Comparison of ENCODE assay signal across 12 mouse cellular contexts in genomic region chr17:67569865-67570264, GRCm38 (mm10).
"Had no signal": no experiment of that assay in that cellular context is flagged by ENCODE, and none has a peak within 500 bp of the region (broad histone marks: within the 10 kb centered on the region; RNA-seq: fewer than 3 reads in every experiment).

No protein-coding gene starts in this region.

- H3K9me3 ChIP-seq: intestine, embryonic 15.5 days; limb, embryonic 13.5 days; midbrain, embryonic 12.5 days; neural tube, embryonic 15.5 days had no signal

- H3K27ac ChIP-seq: intestine, embryonic 15.5 days; limb, embryonic 13.5 days; liver, embryonic 14.5 days; midbrain, embryonic 12.5 days; neural tube, embryonic 15.5 days had no signal

- H3K4me3 ChIP-seq: intestine, embryonic 15.5 days; limb, embryonic 13.5 days; megakaryocyte, embryonic 14.5 days; midbrain, embryonic 12.5 days; neural tube, embryonic 15.5 days had no signal

- H3K36me3 ChIP-seq: intestine, embryonic 15.5 days; limb, embryonic 13.5 days; midbrain, embryonic 12.5 days; neural tube, embryonic 15.5 days had no signal

- H3K9ac ChIP-seq: intestine, embryonic 15.5 days; limb, embryonic 13.5 days; liver, embryonic 14.5 days; midbrain, embryonic 12.5 days; neural tube, embryonic 15.5 days had no signal

- H3K27me3 ChIP-seq: intestine, embryonic 15.5 days; limb, embryonic 13.5 days; megakaryocyte, embryonic 14.5 days; midbrain, embryonic 12.5 days; neural tube, embryonic 15.5 days had no signal

- ATAC-seq: intestine, embryonic 15.5 days had no signal

- H3K4me2 ChIP-seq: intestine, embryonic 15.5 days; limb, embryonic 13.5 days; midbrain, embryonic 12.5 days; neural tube, embryonic 15.5 days had no signal

- H3K4me1 ChIP-seq: intestine, embryonic 15.5 days; megakaryocyte, embryonic 14.5 days had no signal

- DNase-seq: kidney, adult 8-10 months; kidney, postnatal 36 days; left cerebral cortex, postnatal 4 days; right cerebral cortex, adult 18-20 months; right cerebral cortex, postnatal 25 days; thymus, postnatal 36 days had no signal
